Mouse (Mus musculus) midbrain, embryonic 14.5 days (tissue): ENCODE results near the gene Jade2. TPM values are rescaled to one million over a fixed set of nuclear protein-coding genes. Genes with fewer than 3 reads are reported as not detected.
A peak's percentile ranks its signal among the peaks of the same experiment; 100 is the strongest.

ENCODE experiments used
- ATAC-seq: fragments of 200-750 bp; cut with Nextera tagmentation; 2 replicates; pipeline ENCODE4 v1.8.0; 2017; ENCODE audit warnings: moderate number of reproducible peaks, moderate library complexity; ENCODE audit not compliant: low FRiP score, low TSS enrichment
- DNase-seq: peaks from one replicate; pipeline ENCODE4 v3.0.0-alpha.2; 2015
- H3K27ac ChIP-seq: fragments of 300-500 bp; sonication (generic); replicated peaks from 2 replicates; pipeline ENCODE4 v1.5.1; 2014; ENCODE audit warnings: mild to moderate bottlenecking, low read depth, low read length, moderate library complexity
- H3K27me3 ChIP-seq: fragments of 300-500 bp; sonication (generic); 2 replicates; pipeline ENCODE4 v1.6.1; 2014; ENCODE audit warnings: low read length, control low read depth, mixed read lengths; ENCODE audit not compliant: control insufficient read depth, insufficient read depth
- H3K36me3 ChIP-seq: fragments of 300-500 bp; sonication (generic); 2 replicates; pipeline ENCODE4 v1.6.1; 2014; ENCODE audit warnings: low read length, control low read depth; ENCODE audit not compliant: control insufficient read depth, insufficient read depth
- H3K4me1 ChIP-seq: fragments of 300-500 bp; sonication (generic); 2 replicates; pipeline ENCODE4 v1.6.1; 2014; ENCODE audit warnings: mild to moderate bottlenecking, antibody characterized with exemption, low read length, control low read depth; ENCODE audit not compliant: control insufficient read depth, insufficient read depth
- H3K4me2 ChIP-seq: fragments of 300-500 bp; sonication (generic); 2 replicates; pipeline ENCODE4 v1.6.1; 2014; ENCODE audit warnings: mild to moderate bottlenecking, low read length, moderate library complexity
- H3K4me3 ChIP-seq: fragments of 300-500 bp; sonication (generic); replicated peaks from 2 replicates; pipeline ENCODE4 v1.5.1; 2014; ENCODE audit warnings: low read depth, low read length
- H3K9ac ChIP-seq: fragments of 300-500 bp; sonication (generic); replicated peaks from 2 replicates; pipeline ENCODE4 v1.6.1; 2014; ENCODE audit warnings: mild to moderate bottlenecking, low read length, moderate library complexity
- H3K9me3 ChIP-seq: fragments of 300-500 bp; sonication (generic); 2 replicates; pipeline ENCODE4 v1.6.1; 2016; ENCODE audit warnings: low read length, control low read depth, mixed read lengths; ENCODE audit not compliant: control insufficient read depth
- WGBS: fragments of 180-500 bp; shearing (Covaris S2); extraction: QIAGEN DNeasy Blood & Tissue Kit; methylation state at CpG from one replicate; pipeline ENCODE4 v1.1.7; 2014; 5-methylcytosine and 5-hydroxymethylcytosine counted together
- polyA plus RNA-seq: library from polyadenylated mRNA; unstranded; fragments of >200 nt; fragmentation: Nextera tagmentation; extraction: Ambion mirVana; gene quantifications from 2 replicates; pipeline ENCODE4 v1.2.1, GENCODE M21; 2014

The Jade2 gene
- polyA plus RNA-seq, 1 experiment from 2014 or later: 0.30 TPM

- Histone ChIP-seq H3K9me3 (no peaks in the 10 kb centered on the region), H3K4me3 (no peak overlapping the region), H3K27ac (no peak overlapping the region), H3K4me1 (peaks cover 13% of the 10 kb centered on the region), H3K36me3 (no peaks in the 10 kb centered on the region), H3K27me3 (no peaks in the 10 kb centered on the region), H3K9ac (no peak overlapping the region), H3K4me2 (no peak overlapping the region)
- 83% methylated on average over 5 of the region's 5 CpGs for WGBS
- ATAC-seq (no peak), DNase-seq (no peak)
Observed at GRCm38 (mm10) chr11:51768296-51768695, 89.2 kb downstream of the Jade2 start.

- H3K4me3 ChIP-seq: no peak overlapping the region
- no peaks in the 10 kb centered on the region for H3K36me3 ChIP-seq
- no peak for ATAC-seq
- no peak overlapping the region for H3K4me2 ChIP-seq
- H3K4me1 ChIP-seq: peaks cover 16% of the 10 kb centered on the region
- DNase-seq: no peak
- WGBS: 81% methylated on average over 8 of the region's 8 CpGs
- no peak overlapping the region for H3K27ac ChIP-seq
- no peak overlapping the region for H3K9ac ChIP-seq
- no peaks in the 10 kb centered on the region for H3K27me3 ChIP-seq
- H3K9me3 ChIP-seq: no peaks in the 10 kb centered on the region
Observed at GRCm38 (mm10) chr11:51767579-51768220, 89.8 kb downstream of the Jade2 start.

- Histone ChIP-seq H3K27ac (no peak overlapping the region), H3K36me3 (no peaks in the 10 kb centered on the region), H3K4me2 (peak overlapping the region; percentile 63), H3K27me3 (no peaks in the 10 kb centered on the region), H3K9me3 (no peaks in the 10 kb centered on the region), H3K4me1 (peaks cover 16% of the 10 kb centered on the region), H3K9ac (no peak overlapping the region), H3K4me3 (peak overlapping the region; percentile 74; the same call in 1 of the 2 replicates)
- ATAC-seq: no peak
- DNase-seq: no peak
- WGBS: 90% methylated on average over 4 of the region's 4 CpGs
Observed at GRCm38 (mm10) chr11:51764816-51765215, 92.6 kb downstream of the Jade2 start.

DNA sequence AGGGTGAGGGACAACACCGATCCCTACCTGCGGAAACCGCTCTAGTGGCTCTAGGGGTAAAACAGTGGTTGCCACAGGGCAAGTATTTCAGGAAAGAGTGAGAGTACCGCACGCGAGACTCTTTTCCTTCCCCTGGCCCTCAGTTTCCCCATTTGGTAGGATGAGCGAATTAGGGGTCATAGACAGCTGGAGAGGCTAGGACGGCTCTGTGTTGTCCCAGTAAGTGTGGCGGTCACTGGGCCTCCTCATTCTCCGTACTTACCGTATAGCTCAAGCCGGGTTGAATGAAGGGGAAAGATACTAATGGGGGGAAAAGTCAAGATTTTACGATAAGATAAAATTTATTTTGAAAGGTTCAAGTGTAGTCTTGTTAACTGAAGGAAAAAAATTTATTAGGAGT, 93.5 kb downstream of the Jade2 start:
- WGBS: 7% methylated on average over 13 of the region's 13 CpGs
- ATAC-seq (no peak), DNase-seq (peak; percentile 5)
- Histone ChIP-seq H3K36me3 (no peaks in the 10 kb centered on the region), H3K9me3 (no peaks in the 10 kb centered on the region), H3K4me1 (peaks cover 16% of the 10 kb centered on the region), H3K4me2 (peak overlapping the region; percentile 63), H3K27ac (no peak overlapping the region), H3K27me3 (no peaks in the 10 kb centered on the region), H3K9ac (peak overlapping the region; percentile 81), H3K4me3 (peak overlapping the region; percentile 74)

Other genes starting within 250 kb of the Jade2 start
- gene Nhp2, start 237.9 kb downstream of the Jade2 start, polyA plus RNA-seq: 107 and 115 TPM in 2 replicates
- 79.2 and 87.7 TPM in 2 replicates for gene Rmnd5b, start 221.8 kb downstream of the Jade2 start, polyA plus RNA-seq
- 11.6 and 15.2 TPM in 2 replicates for gene N4bp3, start 206.8 kb downstream of the Jade2 start, polyA plus RNA-seq
- 0.85 and 1.00 TPM in 2 replicates for gene D930048N14Rik, start 206.7 kb downstream of the Jade2 start, polyA plus RNA-seq
- gene 0610009B22Rik, start 168.8 kb downstream of the Jade2 start, polyA plus RNA-seq: 110 and 116 TPM in 2 replicates
- gene Sec24a, start 94.0 kb downstream of the Jade2 start, polyA plus RNA-seq: 15.0 and 16.9 TPM in 2 replicates
- 188 and 211 TPM in 2 replicates for gene Sar1b, start 94.0 kb downstream of the Jade2 start, polyA plus RNA-seq
- 102 and 125 TPM in 2 replicates for gene Cdkn2aipnl, start 110.0 kb upstream of the Jade2 start, polyA plus RNA-seq
- gene Ube2b, start 143.1 kb upstream of the Jade2 start, polyA plus RNA-seq: 183 and 186 TPM in 2 replicates
- gene Cdkl3, start 146.6 kb upstream of the Jade2 start, polyA plus RNA-seq: 28.8 and 32.9 TPM in 2 replicates
- gene Ppp2ca, start 241.0 kb upstream of the Jade2 start, polyA plus RNA-seq: 140 and 162 TPM in 2 replicates